Mouse (Mus musculus) heart, adult 11 months (tissue): Measurements from ENCODE around the gene Dnajc19.

Source experiments
- DNase-seq: peaks from one replicate; pipeline ENCODE4 v3.0.0; 2022

Dnajc19 gene

DNA sequence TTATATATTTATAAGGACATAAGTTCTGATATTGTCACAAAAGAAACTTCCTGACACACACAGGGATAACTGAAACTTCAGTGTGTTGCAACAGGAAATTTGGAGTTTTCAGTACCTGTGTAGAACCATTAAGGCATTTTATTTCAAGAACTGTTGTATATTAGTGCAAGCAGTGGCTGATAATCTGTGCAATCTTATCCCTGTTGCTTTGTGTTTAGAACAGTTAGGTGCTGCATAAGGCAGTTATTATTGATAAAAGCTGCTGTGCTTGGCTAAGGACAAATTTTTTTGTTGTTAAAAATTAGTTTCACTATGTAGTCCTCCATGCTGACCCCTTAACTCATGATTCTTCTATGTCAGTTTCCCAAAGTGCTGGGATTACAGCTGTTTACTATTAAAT is 52.2 kb downstream of the Dnajc19 start:
- no peak for DNase-seq

DNA sequence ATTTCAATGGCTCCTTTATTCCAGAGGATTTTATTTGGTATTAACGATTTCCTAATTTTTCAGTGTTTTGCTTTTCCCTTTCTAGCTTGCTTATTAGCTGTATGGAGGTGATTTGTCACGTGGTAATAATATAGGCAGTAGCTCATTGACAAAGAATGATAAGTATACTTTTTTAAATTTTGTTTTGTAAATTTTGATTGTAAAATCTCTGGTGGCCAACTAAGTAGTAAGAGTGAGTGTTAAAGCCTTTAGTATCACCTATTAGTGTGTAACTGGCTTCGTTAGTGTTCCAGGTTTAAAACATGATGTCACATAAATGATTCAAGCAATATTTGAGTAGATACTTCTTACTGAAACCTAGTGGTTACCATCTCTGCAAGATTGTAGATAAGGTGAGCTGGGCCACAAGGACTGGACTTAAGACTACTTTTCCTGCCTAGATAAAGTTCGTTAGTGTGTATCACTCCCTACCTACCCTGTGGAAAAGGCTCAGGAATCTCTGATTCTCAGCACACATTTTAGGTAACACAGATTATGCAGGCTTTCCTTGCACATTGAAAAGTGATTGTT is 59.8 kb downstream of the Dnajc19 start:
- DNase-seq, result no peak

GRCm38 (mm10) chr3:34020382-34021258 is 60.5 kb downstream of the Dnajc19 start:
- DNase-seq, result no peak

- peak; percentile 99 for DNase-seq
These were observed 61.4 kb downstream of the Dnajc19 start, which contains the start of gene Fxr1 for GRCm38 (mm10) chr3:34019540-34020381. Gene Fxr1 (plus strand): TSS chr3:34019943.

DNA sequence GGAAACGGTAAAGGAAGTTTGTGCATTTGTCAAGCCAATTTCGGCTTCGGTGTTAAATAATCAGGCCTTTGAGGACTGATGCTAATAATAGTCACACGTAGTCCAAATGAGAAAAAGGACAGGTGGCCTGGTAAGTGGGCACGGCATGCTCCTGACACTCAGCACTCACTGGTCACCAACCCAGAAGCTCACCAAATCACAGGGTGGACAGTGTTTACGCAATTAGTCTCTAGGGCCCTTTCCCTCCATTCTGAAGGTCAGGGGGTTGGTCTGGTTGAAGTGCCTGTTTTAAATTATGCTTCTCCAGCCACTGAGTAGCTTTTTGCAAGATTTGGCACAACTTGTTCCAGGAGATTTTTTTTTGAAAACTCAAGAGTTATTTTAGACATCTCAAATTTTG is 72.9 kb downstream of the Dnajc19 start:
- peak; percentile 96 for DNase-seq

GRCm38 (mm10) chr3:34007611-34008010 is 73.5 kb downstream of the Dnajc19 start:
- no peak for DNase-seq

DNA sequence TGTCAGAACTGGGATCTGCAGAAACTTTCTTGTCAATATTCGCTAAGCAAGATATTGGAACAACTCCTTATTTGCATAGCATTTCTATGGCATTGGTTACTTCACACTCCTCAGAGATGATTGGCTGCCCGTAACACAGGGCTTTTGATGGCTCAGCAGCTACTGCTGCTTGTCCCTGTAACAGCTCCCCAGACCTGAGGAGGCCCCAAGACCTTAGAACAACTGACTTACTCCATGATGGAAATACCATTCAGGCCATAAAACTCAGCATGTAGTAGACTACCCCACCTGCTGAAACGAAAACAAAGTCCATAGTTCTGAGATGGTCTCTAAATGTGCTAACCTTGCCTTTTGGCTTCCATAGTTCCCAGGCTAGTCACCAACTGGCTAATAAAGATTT is 74.3 kb downstream of the Dnajc19 start:
- peak; percentile 51 for DNase-seq

DNA sequence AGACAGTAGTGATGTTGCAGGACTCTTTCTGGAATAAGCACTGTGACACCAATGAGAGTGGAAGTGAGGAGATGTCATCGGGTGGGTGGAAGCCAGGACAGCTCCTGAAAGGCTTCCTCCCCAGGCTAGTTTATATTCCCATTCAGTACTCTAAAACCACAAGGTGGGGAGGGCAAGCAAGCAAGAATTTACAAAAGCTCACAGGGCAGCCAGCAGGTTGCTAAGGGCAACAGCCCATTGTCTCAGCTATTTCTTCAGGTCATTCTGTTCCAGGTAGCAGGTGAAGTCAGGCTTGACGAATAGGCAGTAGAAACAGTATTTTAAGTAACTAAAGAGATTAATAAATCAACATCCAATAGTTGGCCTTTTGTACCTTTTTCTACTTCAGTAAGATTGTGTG is 74.8 kb downstream of the Dnajc19 start:
- DNase-seq, result no peak
